Mouse (Mus musculus): ENCODE data around the gene Cse1l.
A peak's percentile ranks its signal among the peaks of the same experiment; 100 is the strongest.

Cse1l gene

DNA sequence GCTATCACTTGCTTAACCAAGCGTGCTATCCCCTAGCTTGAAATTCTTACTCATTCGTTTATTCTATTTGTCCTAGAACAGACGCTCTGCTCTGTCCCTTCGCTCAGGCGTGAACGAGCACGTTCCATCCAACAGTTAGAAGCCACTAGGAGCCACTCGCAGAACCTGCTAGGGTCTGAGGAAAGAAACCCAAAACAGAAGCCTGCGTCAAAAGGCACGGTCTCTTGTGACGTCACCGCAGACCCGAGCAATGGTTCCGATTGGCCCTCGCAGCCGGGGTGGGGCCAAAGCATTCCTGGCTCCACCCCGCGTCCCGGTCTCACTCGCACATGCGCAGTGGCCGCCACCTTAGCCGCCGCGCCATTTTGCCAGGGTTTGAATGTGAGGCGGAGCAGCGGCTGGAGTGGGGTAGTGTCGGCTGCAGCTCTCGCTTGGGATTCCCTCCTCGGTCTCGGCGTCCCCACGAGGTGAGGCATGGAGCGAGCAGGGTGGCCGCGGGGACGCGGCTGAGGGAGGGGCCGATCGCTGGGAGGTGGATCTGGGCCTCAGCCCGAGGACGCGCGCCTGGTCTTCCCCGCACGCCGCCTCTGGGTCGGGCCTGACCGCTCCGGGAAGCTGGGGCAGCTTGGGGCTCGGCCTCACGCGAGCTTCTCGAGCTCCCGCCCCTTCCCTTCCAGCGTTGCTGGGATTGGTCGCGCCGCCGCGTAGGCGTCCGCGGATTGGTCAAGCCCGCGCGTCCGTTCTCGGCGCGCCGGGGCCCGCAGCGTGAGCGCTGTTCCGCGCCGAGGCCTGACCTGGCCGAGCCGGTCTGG lies at the start of gene Cse1l:
Cse1l (plus strand) TSS at position 330 of the 812 bp plus-strand sequence.
- DNase-seq (ENCODE audit: low read depth, low spot score): peak; percentile 98

DNA sequence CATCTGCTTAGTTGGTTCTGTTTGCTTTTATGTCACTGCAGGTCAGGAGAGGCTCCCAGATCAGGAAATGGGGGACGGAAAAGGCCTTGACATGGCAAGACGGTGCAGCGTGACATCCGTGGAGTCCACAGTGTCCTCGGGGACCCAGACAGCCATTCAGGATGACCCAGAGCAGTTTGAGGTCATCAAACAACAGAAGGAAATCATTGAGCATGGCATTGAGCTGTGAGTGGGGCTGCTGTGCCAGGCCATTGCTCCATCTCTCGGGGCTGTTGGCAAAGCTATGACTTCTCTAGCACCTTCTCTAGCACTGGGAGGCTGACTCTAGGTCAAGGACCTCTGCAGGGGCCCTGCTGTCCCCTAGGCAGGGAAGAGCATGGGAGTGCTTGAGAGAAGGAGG lies 49.5 kb upstream of the Cse1l start:
- no peak for DNase-seq (ENCODE audit: low read depth, low spot score)

DNA sequence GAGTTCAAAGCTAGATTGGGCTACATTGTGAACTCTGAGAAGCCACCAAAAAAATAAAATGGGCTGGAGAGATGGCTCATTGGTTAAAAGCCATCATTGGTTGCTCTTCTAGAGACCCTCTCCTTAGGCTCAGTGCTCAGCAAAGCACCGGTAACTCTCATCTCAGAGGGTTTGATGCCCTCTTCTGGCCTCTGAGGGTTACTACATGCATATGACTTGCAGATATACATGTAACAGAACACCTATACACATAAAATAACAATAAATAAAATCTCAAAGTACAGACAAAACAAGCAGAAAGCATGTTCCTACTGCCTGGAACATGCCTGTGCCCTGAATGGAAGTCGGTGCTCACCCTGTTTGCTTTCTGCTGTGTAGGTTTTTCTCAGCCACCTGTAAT lies 48.7 kb upstream of the Cse1l start:
- peak; percentile 19 for DNase-seq (ENCODE audit: low read depth, low spot score)

DNA sequence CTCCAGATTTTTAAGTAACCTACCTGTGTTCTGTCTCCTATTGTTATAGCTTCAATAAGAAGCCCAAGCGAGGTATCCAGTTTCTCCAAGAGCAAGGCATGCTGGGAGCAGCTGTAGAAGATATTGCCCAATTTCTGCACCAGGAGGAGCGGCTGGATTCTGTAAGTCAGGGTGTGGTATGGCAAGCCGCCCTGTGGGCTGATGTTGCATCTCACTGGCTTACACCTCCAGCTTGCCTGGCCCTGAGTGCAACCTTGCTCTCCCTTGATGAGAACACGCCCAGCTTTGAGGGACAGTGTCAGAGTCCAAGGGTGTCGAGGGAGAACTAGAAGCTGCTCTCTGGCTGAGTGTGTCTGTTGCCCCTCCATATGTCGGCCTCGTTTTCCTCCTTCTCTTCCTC lies 46.6 kb upstream of the Cse1l start:
- DNase-seq (ENCODE audit: low read depth, low spot score): no peak

DNA sequence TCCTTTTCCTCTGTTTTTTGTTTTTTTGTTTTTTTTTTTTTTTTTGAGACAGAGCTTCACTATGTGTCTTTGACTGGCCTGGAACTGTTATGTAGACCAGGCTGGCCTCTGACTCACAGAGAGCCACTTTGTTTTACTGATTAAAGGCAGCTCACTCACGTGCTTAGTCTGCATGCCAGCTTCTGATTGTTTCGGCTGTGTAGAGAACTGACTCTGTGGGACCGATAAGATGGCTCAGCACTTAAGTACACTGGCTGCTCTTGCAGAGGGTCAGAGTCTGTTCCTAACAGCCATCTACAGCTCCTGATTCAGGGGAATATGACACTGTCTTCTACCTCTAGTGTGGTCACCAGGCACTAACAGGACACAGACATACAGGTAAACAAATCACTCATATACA lies 43.3 kb upstream of the Cse1l start:
- no peak for DNase-seq (ENCODE audit: low read depth, low spot score)

DNA sequence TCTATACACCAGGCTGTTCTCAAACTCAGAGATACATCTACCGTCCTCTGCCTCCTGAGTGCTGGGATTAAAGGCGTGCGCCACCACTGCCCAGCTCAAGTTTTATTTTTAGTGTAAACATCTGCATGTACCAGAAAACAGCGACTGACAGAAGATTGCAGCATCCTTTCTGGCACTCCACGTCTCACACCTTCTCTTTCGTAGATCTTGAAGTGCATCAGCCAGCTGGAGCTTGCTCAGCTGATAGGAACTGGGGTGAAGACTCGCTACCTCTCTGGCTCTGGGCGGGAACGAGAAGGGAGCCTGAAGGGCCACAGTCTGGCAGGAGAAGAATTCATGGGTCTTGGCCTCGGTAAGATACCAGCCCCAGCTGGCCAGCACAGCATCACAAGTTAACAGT lies 40.4 kb upstream of the Cse1l start:
- DNase-seq (ENCODE audit: low read depth, low spot score): no peak

DNA sequence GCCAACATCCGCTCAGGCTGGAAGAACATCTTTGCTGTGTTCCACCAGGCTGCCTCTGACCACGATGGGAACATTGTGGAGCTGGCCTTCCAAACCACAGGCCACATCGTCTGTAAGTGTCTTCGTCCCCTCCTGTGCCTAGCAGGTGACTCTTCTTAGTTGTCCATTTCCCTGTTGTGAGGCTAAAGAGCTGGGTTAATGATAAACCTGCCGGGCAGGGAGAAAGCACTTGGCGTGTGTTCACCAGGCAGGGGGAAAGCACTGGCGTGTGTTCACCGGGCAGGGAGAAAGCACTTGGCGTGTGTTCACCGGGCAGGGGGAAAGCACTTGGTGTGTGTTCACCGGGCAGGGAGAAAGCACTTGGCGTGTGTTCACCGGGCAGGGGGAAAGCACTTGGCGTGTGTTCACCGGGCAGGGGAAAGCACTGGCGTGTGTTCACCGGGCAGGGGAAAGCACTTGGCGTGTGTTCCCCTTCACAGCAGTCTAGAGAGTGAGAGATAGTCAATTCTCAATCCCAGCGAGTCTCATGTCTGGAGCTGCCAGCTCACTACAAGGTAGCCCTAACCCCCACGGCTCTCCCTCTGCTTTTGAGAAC lies 35.5 kb upstream of the Cse1l start:
- no peak for DNase-seq (ENCODE audit: low read depth, low spot score)

DNA sequence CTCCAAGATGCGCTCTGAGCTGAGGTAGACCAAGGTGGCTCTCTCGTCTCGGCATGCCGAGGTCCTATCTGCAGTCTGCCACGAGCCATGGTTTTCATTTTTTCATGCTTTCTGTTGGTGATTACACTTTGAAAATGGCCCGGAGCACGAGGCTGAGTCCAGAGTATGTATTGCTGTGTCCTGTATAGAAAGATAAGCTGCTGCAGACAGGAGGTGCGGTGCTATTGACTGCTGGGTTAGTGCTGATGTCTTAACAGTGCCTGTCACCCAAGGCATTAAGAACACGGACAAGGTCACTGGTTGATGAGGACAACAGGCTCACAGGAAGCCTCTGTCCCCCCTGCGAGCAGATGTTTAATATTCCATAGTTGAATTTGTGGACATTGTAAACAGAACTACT lies 34.9 kb upstream of the Cse1l start:
- DNase-seq (ENCODE audit: low read depth, low spot score): no peak

DNA sequence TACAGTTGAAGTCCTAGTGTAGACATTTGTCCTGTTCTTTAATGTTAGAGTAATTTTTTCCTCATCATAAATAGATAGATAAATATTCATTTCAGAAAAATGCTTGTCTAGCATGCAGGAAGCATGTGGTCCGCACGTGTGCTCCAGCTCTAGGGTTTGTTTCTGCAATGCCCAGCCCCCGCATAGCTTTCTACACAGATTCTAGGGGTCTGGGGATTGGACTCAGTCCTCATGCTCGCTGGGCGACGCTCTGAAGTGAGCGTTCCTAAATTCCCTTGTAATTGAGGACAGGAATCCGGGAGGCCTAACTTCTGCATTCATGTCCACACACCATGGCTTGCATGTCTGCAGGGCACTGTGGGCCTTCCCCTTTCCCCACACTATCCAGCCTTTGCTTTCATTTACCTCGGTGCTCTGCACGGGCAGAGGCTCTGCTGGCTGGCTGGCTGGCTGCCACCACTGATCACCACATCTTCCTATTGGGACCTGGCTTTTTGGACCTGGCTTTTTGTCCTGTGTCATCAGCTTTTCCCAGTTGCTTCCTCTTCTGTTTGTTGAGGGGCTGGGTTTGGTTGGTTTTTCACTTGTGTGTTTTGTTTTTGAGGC lies 31.1 kb upstream of the Cse1l start:
- no peak for DNase-seq (ENCODE audit: low read depth, low spot score)

DNA sequence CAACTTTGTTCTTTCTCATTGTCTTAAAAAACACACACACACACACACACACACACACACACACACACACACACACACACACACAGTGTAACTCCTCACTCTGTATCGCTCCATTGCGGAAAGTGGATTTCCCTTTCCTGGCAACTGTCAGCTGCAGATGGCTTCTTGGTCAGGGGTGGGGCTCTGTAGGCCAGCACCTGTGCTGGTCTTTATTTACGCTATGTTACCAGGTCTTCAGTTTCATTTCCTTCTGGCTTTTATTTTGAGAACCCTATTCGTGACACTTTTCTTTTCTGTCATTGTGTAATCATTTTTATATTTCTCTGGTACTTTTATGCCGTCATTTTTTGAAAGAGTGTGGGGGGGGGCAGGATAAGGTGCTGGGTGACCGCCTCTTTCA lies 30.3 kb upstream of the Cse1l start:
- no peak for DNase-seq (ENCODE audit: low read depth, low spot score)

DNA sequence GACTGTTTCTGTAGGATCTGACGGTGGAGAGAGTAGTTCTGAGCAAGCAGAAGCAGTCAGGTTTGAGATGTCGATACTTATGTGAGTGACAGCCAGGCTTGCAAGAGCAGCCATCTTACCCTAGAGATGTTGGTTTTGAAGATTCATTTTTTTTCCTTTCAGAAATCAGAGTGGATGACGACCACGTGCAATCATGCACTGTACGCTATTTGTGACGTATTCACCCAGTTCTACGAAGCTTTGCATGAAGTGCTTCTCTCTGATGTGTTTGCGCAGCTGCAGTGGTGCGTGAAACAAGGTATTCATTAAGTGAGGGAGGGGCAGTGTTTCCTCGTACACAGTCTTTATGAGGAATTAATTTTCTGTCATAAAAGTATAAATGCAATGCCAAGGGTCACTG lies 29.5 kb upstream of the Cse1l start:
- no peak for DNase-seq (ENCODE audit: low read depth, low spot score)

DNA sequence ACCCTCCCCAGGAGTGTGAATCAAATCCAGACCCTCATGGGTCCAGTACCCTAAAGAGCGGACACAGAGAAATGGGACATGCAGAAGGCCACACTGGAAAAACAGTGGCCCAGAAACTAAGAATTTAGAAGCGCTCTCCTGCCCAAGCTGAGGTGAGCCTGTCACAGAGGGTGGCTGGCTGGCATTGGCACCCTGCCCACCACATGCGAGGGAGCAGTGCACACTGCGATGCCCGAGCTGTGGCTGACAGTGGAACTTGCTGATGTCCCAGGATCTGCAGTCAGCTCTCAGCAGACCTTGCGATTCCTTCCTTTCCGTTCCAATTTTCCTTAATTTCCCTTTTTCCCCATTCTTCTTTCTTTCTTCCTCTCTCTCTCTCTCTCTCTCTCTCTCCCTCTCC lies 20.8 kb upstream of the Cse1l start:
- no peak for DNase-seq (ENCODE audit: low read depth, low spot score)

DNA sequence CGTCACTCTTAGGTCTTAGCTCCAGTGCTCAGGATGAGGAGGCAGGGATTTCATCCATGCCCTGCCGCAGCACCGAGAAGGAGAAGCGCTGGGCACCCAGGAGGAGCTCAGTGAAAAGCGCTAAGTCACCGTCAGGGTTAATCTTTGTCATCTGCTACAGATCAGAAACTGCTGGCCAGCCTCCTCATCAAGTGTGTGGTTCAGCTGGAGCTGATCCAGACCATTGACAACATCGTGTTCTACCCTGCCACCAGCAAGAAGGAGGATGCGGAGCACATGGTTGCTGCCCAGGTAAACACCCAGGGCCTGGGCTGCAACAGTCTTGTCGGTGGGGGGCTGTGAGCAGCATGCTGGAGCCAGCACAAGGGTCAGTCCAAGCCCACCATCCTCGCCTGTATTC lies 20.2 kb upstream of the Cse1l start:
- DNase-seq (ENCODE audit: low read depth, low spot score): no peak

DNA sequence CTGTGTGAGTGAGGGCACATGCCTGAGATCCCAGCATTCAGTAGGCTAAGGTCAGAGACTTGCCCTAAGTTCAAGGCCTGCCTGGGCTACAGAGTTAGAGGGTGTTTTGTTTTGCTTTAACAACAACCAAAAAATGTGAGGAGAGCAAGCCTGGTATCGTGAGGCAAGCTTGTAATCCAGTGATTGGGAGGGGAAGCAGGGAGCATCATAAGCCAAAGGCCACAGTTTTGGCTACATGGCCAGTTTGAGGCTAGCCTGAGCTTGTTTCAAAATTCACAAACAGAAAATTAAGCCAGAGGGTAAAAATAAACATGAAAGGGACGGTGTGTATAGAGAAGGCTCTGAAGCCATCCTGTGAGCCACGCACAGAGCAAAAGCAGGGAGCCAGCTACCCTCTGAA lies 19.6 kb upstream of the Cse1l start:
- DNase-seq (ENCODE audit: low read depth, low spot score): no peak

DNA sequence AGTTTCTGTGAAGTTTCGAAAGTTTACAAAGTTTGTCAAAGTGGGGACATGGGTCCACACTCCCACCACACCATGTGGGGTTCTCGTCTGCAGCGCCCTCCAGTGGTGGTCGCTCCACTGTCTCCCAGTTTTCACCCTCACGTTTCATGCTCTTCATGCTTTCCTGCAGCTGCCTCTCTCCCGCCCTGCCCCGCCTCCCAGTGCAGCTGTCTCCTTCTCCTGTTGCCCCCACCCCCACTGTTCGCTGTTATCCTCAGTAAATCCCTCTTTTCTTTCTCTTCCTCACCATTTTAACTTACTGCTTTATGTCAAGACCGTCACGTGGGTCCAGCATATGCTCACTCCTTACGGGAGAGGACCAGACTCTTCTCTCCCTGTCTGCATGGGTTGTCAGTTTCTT lies 18.0 kb upstream of the Cse1l start:
- DNase-seq (ENCODE audit: low read depth, low spot score): no peak

DNA sequence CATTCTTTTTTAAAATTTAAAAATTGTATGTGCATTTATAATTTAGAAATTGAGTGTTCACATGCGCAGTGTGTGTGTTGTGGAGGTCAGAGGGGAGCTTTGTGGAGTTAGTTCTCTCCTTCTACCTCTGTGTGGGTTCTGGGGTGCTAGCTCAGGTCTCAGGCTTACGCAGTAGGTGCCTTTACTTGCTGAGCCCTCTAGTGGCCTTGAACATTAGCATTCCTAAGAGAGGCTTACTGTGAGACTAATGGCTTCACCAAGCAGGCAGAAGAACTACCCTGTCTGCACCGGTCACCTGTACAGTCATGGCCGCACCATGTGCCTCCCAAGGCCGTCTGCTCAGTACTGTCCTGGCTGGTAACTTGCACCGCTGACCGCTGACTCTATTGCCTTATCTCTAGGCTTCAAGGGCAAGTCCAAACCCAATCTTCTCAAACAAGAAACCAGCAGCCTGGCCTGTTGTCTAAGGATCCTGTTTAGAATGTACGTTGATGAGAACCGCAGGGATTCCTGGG lies 14.4 kb upstream of the Cse1l start:
- DNase-seq (ENCODE audit: low read depth, low spot score): no peak

DNA sequence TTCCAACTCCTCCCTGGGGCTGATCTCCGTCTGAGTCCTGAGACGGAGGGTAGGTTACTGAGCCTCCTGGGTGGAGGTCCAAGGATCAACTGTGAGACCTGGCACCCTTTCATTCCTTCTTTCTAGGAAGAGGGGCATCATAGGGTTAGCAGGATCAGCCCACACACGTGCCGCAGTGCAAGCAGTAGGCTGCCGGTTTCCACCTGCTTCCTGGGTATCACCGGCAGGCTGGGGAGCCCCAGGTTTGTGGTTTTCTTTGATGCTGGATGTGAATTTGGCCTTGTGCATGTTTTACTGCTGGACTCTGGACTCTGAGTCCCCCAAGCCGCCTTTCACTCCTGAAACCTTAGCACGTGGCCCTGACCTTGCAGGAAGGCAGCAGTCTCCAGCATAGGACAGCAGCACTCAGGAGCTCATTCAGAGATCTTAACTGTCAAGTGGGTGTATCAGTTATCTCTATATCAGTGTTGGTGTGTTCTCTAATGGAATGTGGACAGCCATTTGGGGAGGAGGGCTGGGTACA lies 13.6 kb upstream of the Cse1l start:
- no peak for DNase-seq (ENCODE audit: low read depth, low spot score)

DNA sequence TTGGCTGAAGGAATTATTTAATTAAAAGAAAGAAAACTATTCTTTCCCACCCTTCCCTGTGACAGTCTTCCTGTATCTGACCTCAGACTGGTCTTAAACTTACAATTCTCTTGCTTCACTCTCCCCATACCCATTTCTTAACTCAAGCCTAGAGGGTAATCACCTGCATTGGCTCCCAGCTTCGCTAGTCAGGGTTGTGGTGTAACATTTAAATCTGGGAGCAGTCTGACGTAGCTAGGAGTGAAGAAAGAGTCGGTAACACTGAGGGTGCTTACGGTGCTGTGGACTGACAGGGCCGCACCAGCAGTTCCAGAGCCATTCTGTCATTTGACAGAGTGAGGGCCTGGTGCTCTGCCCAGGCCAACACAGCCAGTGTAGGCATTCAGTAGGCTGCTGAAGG lies 12.8 kb upstream of the Cse1l start:
- DNase-seq (ENCODE audit: low read depth, low spot score): no peak

DNA sequence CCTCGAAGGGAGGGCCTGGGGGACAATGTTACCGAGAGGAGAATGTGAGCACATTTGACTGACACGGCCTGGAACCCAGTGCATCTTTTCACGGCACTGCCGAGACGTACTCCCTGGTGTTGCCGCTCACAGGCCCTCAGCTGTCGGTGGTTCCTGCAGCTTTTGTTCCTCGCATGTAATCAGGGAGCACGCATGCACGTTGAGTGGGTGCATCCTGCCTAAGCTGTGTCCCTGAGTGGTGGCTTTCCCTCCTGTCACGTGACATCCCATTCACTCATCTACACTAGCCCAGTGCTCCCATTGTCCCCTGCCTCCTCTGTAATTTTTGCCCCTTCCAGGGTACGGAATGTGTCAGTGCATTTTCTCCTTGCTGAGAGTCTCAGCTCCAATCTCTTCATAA lies 9.5 kb upstream of the Cse1l start:
- DNase-seq (ENCODE audit: low read depth, low spot score): no peak

DNA sequence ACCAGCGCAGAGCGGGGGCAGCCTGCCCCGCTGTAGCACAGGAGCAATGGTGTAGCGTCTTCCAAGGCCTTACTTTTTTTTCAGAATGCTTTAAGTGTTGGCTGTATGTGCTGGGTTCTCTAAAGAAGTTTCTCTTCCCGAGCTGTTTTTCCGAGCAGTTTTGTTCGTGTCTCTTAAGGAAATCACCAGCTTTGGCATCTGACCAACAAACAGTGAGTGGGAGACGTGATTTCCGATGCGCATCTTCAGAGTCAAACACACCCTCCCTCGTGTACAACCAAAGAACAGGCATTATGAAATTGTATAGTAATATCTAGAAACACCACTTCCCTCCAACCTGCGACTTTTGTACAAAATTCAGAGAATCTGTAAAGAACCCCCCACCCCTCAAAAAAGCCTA lies 8.9 kb upstream of the Cse1l start:
- DNase-seq (ENCODE audit: low read depth, low spot score): no peak

DNA sequence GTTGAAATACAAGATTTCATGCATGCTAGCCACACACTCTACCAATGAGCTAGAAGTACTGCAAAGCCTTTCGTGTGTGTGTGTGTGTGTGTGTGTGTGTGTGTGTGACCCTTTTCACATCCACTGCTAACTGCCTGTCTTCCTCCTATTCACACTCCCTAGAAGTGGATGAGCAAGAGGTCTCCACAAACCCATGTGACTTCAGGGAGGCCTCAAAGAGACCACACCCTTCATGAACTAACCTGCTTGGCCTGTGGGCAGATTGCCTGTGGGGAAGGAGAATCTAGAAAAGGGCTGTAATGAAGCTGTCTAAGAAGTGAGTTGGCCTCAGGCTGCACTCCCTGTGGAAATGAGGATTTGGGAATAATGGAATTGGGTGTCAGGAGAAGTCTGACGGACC lies 6.7 kb upstream of the Cse1l start:
- no peak for DNase-seq (ENCODE audit: low read depth, low spot score)

DNA sequence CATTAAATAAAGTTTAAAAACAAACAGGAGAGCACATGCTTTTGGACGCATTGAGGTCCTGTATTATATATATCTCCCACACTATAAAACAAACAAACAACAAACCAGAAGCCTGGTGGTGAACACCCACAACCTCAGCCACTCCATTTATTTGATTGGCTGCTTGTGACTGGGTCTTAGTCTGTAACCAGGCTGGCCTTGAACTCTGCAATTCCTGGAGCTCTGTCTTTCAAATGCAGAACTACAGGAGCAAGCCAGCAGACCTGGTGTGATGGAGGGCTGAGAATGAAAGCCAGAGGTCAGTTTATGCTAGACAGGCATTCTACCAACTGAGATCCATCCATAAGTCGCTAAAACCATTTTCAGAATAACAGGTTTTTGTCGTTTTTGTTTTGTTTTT lies 6.1 kb upstream of the Cse1l start:
- no peak for DNase-seq (ENCODE audit: low read depth, low spot score)
